Mouse (Mus musculus) myocyte (in vitro differentiated cells): ENCODE measurements at regions not wholly inside any gene's neighbourhood (a gene's known extent, or its start where the extent isn't known, plus 50 kb on each side); places are given as distances from the start of the nearest gene placed in this dataset.

ENCODE experiments used
- H3K27me3 ChIP-seq: one replicate; pipeline ENCODE4 v1.6.1; 2011; ENCODE audit not compliant: control insufficient read depth, insufficient read depth, insufficient read length
- H3K36me3 ChIP-seq: one replicate; pipeline ENCODE4 v1.6.1; 2011; ENCODE audit not compliant: control insufficient read depth, insufficient read depth
- H3K4me2 ChIP-seq: one replicate; pipeline ENCODE4 v1.6.1; 2011; ENCODE audit warnings: low read depth, control low read depth
- H3K4me3 ChIP-seq: one replicate; pipeline ENCODE4 v1.5.1; 2011; ENCODE audit warnings: mild to moderate bottlenecking, control low read depth, moderate library complexity
- H3K79me2 ChIP-seq: one replicate; pipeline ENCODE4 v1.6.1; 2011; ENCODE audit not compliant: control insufficient read depth, insufficient read depth
- H3ac ChIP-seq: one replicate; pipeline ENCODE4 v1.6.1; 2011; ENCODE audit not compliant: control insufficient read depth, insufficient read length
- CEBPB ChIP-seq: IDR thresholded peaks from 2 replicates; pipeline ENCODE4 v1.6.1; 2011; ENCODE audit warnings: mild to moderate bottlenecking, moderate library complexity; ENCODE audit not compliant: poor library complexity, insufficient read depth, severe bottlenecking
- E2F4 ChIP-seq: IDR thresholded peaks from one replicate; pipeline ENCODE4 v1.6.1; 2011; ENCODE audit warnings: mild to moderate bottlenecking, control low read depth, moderate library complexity; ENCODE audit not compliant: insufficient read depth
- MAX ChIP-seq: IDR thresholded peaks from one replicate; pipeline ENCODE4 v1.6.1; 2011; ENCODE audit warnings: low read depth, mild to moderate bottlenecking, control low read depth
- MYOD1 ChIP-seq, 3 experiments: IDR thresholded peaks; one replicate each; pipeline ENCODE4 v1.6.1; 2011; ENCODE audit warnings: control low read depth in 2 of 3, low read depth in 2 of 3, mild to moderate bottlenecking in 2 of 3, moderate library complexity in 1 of 3; ENCODE audit not compliant: insufficient read length in 2 of 3, control insufficient read depth in 1 of 3
- MYOG ChIP-seq, 3 experiments: IDR thresholded peaks; one replicate each; pipeline ENCODE4 v1.6.1; 2011; ENCODE audit warnings: control low read depth in 2 of 3, low read depth in 2 of 3, mild to moderate bottlenecking in 2 of 3; ENCODE audit not compliant: insufficient read length in 2 of 3, control insufficient read depth in 1 of 3, insufficient read depth in 1 of 3
- POLR2A ChIP-seq: IDR thresholded peaks from one replicate; pipeline ENCODE4 v1.6.1; 2011; ENCODE audit warnings: low read depth, mild to moderate bottlenecking, control low read depth, moderate library complexity; ENCODE audit not compliant: insufficient read length
- POLR2AphosphoS2 ChIP-seq: IDR thresholded peaks from one replicate; pipeline ENCODE4 v1.6.1; 2011; ENCODE audit warnings: low read depth, control low read depth; ENCODE audit not compliant: insufficient read length
- REST ChIP-seq: IDR thresholded peaks from one replicate; pipeline ENCODE4 v1.6.1; 2011; ENCODE audit warnings: mild to moderate bottlenecking, control low read depth, moderate library complexity; ENCODE audit not compliant: insufficient read depth, insufficient read length
- SRF ChIP-seq: IDR thresholded peaks from one replicate; pipeline ENCODE4 v1.6.1; 2011; ENCODE audit warnings: low read depth; ENCODE audit not compliant: control insufficient read depth, insufficient read length
- TCF12 ChIP-seq: IDR thresholded peaks from one replicate; pipeline ENCODE4 v1.6.1; 2011; ENCODE audit warnings: mild to moderate bottlenecking, control low read depth; ENCODE audit not compliant: poor library complexity, insufficient read depth, severe bottlenecking
- TCF3 ChIP-seq: IDR thresholded peaks from one replicate; pipeline ENCODE4 v1.6.1; 2011; ENCODE audit warnings: low read depth, control low read depth; ENCODE audit not compliant: insufficient read length
- USF1 ChIP-seq: IDR thresholded peaks from one replicate; pipeline ENCODE4 v1.6.1; 2011; ENCODE audit warnings: low read depth, mild to moderate bottlenecking, control low read depth, moderate library complexity

- TF ChIP-seq USF1 = no peak
- TF ChIP-seq MYOD1 (IDR thresholded peaks at IDR 0.05; ENCODE audit: control insufficient read depth in 1 of 3, insufficient read length in 2 of 3, low read depth in 2 of 3) = no peak
- TF ChIP-seq CEBPB = no peak
- no peak for TF ChIP-seq POLR2A
- TF ChIP-seq MAX = no peak
- no peak for TF ChIP-seq E2F4
- TF ChIP-seq SRF = no peak
- no peak for TF ChIP-seq REST
- TF ChIP-seq TCF12 = no peak
- TF ChIP-seq MYOG (IDR thresholded peaks at IDR 0.05; ENCODE audit: control insufficient read depth in 1 of 3, insufficient read depth in 1 of 3, insufficient read length in 2 of 3, low read depth in 2 of 3) = no peak
- no peak for TF ChIP-seq TCF3
- no peak for TF ChIP-seq POLR2AphosphoS2
- Histone ChIP-seq H3K4me2 (no peak overlapping the region), H3ac (no peak overlapping the region), H3K36me3 (no peaks in the 10 kb centered on the region), H3K27me3 (no peaks in the 10 kb centered on the region), H3K79me2 (no peaks in the 10 kb centered on the region), H3K4me3 (no peak overlapping the region)
Observed at GRCm38 (mm10) chr10:17203416-17204110, 519.5 kb upstream of the Cited2 start.

DNA sequence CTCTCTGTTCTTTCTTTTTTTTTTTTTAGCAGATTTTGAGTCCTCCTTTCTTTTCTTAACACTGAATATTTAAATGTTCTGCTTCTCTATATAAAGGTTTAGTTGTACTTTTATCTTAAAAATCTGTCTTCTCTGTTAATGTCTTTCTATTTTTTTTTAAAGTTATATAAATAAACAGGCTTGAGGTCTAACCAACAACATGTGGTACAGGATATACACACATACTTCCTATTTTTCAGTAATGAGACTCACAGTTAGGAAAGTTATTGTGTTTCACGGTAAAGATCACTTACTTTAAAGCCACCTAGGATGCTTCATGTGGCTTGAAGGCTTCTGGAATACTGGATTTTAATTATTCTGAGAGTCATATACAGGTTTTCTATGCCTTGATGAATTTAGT is 518.9 kb upstream of the Cited2 start:
- no peak for TF ChIP-seq E2F4
- TF ChIP-seq REST = no peak
- no peak for TF ChIP-seq CEBPB
- TF ChIP-seq POLR2A = no peak
- TF ChIP-seq TCF12 = no peak
- no peak for TF ChIP-seq SRF
- no peak for TF ChIP-seq TCF3
- TF ChIP-seq POLR2AphosphoS2 = no peak
- TF ChIP-seq MAX = no peak
- TF ChIP-seq MYOG (IDR thresholded peaks at IDR 0.05; ENCODE audit: control insufficient read depth in 1 of 3, insufficient read depth in 1 of 3, insufficient read length in 2 of 3, low read depth in 2 of 3) = no peak
- TF ChIP-seq MYOD1 (IDR thresholded peaks at IDR 0.05; ENCODE audit: control insufficient read depth in 1 of 3, insufficient read length in 2 of 3, low read depth in 2 of 3) = no peak
- no peak for TF ChIP-seq USF1
- no peak overlapping the region for H3ac ChIP-seq
- H3K79me2 ChIP-seq = no peaks in the 10 kb centered on the region
- H3K27me3 ChIP-seq = no peaks in the 10 kb centered on the region
- H3K4me2 ChIP-seq = no peak overlapping the region
- H3K36me3 ChIP-seq = no peaks in the 10 kb centered on the region
- H3K4me3 ChIP-seq = no peak overlapping the region

DNA sequence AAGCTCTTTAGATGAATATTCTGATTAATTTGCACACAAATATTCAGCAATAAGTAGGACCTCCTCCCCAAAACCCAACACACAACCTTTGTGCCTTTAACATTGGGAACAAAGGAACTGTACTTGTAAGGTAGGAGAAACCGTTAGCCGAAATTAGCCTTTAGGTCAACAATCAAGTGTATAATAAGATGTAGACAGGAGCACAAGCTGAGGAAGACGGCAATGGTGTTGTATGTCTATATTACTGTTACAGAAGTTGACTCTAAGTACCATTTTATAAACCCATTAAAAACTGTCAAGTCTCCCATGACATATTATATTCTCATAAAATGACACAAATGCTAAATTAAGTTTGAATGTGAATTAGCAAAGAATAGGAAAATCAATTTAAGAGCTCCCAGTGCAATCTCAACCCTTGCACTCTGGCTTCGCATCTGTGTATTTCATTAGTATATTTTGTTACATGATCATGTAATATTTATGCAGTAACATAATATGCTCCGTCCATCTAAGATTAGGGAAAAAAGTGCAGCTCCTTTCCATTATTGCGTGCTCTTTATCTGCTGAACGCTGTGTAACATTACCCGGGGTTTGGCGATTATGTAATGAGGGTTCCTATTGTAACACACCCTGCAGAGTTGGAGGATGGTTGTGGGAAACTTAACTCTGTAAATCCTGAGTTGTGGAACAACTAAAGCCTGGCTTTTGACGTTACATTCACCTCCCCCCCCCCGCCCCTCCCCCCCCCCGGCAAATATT is 510.3 kb upstream of the Cited2 start:
- no peaks in the 10 kb centered on the region for H3K36me3 ChIP-seq
- H3K27me3 ChIP-seq = no peaks in the 10 kb centered on the region
- H3K4me3 ChIP-seq = no peak overlapping the region
- H3K79me2 ChIP-seq = no peaks in the 10 kb centered on the region
- TF ChIP-seq MYOG (IDR thresholded peaks at IDR 0.05; ENCODE audit: control insufficient read depth in 1 of 3, insufficient read depth in 1 of 3, insufficient read length in 2 of 3, low read depth in 2 of 3) (no peak), MYOD1 (IDR thresholded peaks at IDR 0.05; ENCODE audit: control insufficient read depth in 1 of 3, insufficient read length in 2 of 3, low read depth in 2 of 3) (no peak), SRF (no peak), TCF12 (no peak), REST (no peak), POLR2A (no peak), USF1 (no peak), POLR2AphosphoS2 (no peak), MAX (no peak), CEBPB (no peak), TCF3 (no peak), E2F4 (no peak)
- H3ac ChIP-seq = no peak overlapping the region
- H3K4me2 ChIP-seq = no peak overlapping the region

DNA sequence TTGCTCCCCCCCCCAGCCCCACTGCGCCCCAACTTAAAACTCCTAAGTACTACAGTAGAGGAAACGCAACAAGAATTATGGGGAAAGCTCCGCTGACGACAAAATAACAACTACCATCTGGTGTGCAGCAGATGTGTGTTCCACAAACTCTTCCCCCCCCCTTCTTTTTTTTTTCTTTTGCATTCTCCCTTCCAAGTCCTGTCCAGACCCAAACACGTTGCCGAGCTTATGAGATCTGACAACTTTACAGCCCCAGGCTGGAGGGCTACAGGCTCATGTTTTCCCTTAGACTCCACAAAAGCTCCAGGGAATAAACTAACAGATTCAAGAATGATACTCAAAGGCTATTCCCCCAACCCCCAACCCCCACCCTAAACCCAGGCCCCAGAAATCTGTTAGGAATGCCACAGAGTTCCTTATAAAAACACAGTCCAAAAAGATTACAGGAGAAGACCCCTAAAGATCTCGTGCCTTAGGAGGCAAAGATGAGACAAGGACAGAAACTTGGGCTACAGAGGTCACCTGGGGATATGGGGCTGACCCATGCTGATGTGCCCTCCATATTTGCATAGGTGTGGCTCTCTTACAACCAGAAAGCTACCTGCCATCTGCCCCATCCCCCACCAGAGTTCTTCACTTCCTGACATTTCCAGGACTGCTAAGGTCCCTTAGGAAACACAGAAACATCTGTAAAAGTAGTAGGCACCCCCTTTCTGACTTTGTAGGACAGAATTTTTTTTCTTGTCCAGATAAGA is 509.5 kb upstream of the Cited2 start:
- H3K36me3 ChIP-seq = no peaks in the 10 kb centered on the region
- H3K4me2 ChIP-seq = no peak overlapping the region
- H3K4me3 ChIP-seq = no peak overlapping the region
- H3K79me2 ChIP-seq = no peaks in the 10 kb centered on the region
- H3K27me3 ChIP-seq = no peaks in the 10 kb centered on the region
- TF ChIP-seq SRF = no peak
- no peak for TF ChIP-seq MYOD1 (IDR thresholded peaks at IDR 0.05; ENCODE audit: control insufficient read depth in 1 of 3, insufficient read length in 2 of 3, low read depth in 2 of 3)
- TF ChIP-seq POLR2A = no peak
- TF ChIP-seq MAX = no peak
- no peak for TF ChIP-seq TCF3
- TF ChIP-seq TCF12 = no peak
- no peak for TF ChIP-seq REST
- TF ChIP-seq MYOG (IDR thresholded peaks at IDR 0.05; ENCODE audit: control insufficient read depth in 1 of 3, insufficient read depth in 1 of 3, insufficient read length in 2 of 3, low read depth in 2 of 3) = no peak
- no peak for TF ChIP-seq E2F4
- TF ChIP-seq USF1 = no peak
- no peak for TF ChIP-seq POLR2AphosphoS2
- TF ChIP-seq CEBPB = no peak
- no peak overlapping the region for H3ac ChIP-seq
